Mouse (Mus musculus) A20 (cell line): ENCODE data around the gene Epha2.

Source experiments
- DNase-seq: peaks from one replicate; pipeline ENCODE4 v3.0.0-alpha.2; 2011; ENCODE audit warnings: low read depth, low spot score

Gene Epha2

DNA sequence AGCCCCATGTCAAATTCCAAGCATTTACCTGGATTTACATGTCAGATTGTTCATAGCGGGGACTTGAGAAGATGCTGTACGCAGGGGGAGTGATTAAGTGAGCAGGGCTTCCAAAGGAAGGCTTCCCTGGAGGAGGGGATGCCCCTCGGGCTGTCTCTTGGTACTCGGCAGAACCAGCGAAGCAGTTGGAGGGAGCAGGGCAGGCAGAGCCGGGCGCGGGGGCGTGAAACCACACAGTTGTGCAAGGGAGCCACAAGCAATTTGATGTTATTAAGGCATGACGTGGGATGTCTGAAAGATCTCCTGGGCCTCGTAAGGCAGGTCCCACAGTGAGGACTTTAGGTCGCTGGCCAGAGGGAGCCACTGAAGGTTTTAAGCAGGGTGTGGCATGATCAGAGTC is 28.9 kb downstream of the Epha2 start:
- DNase-seq = no peak

DNA sequence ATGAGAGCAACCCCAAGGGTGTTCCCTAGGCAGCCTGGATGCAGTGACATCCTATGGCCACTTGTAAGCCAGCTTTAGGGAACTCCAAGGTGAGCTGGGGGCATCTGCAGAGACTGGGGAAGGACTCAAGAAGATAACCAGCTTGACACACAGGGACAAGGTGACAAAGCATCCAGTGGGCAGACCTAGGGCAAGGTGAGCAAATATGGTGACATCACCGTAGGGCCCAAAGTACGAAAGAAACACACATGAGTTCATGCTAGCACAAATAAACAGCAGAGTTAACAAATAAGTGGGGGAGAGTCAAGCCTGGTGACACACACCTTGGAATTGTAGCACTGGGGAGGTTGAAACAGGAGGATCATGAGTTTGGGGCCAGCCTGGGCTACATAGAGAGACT is 30.4 kb downstream of the Epha2 start:
- DNase-seq = no peak

DNA sequence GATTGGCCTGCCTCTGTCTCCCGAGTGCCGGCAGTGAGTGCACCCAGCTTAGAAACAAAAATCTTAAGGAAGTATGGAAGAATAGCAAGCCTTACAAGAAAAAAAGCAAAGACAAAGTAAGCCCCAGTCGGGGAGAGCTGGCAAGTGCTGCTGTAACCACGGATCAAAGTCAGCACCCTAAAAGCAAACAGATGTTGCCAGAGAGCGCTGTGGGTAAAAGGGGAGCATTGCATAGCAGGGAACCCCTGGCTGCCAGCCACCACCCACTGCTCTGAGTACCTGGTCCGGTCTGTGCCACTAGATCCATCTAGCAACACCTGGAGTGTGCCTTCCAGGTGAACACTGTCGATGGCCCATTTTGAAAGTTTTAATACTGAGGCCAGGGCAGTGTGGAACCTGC is 31.2 kb downstream of the Epha2 start:
- no peak for DNase-seq

DNA sequence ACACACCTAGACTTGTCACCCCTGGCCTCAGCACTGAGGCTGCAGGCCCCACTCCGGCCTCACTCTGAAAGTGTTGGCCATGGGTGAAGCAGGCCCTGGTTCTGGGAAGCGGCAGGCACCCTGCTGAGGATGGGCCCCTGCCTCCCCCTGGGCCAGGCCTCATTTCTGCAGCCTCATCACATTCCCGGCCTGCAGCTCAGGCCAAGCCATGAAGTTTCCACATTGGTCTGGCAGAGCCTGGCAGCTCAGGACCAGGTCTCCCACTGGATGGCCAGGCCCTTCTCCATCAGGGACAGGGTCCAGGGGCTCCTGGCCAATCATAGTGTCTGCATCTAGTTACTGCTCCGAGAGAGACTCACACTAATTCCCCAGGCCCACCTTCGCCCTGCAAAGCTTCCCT is 33.7 kb downstream of the Epha2 start:
- no peak for DNase-seq

DNA sequence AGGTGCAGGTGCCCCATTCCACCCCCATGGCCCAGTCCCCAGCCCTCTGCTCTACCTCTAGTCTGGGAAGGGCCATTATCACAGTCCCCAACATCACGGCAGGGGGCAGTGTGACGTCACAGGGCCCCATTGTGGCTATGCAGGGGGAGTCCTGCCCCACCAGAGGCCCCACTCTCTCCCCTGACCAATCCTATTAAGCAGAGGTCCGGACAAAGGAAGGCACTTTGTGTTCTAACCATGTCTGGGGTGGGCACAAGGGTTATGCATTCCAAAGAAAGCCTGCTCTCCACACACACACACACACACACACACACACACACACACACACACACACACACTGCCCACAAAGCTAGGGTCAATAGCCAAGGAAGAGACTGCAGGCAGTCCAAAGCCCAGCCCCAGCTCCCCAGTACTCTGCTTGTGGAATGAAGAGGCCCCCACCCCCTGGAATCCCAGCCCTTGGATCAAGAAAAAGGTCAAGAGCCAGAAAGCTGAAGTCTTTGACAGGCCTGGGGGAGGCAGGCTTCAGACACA is 34.3 kb downstream of the Epha2 start:
- DNase-seq = no peak

DNA sequence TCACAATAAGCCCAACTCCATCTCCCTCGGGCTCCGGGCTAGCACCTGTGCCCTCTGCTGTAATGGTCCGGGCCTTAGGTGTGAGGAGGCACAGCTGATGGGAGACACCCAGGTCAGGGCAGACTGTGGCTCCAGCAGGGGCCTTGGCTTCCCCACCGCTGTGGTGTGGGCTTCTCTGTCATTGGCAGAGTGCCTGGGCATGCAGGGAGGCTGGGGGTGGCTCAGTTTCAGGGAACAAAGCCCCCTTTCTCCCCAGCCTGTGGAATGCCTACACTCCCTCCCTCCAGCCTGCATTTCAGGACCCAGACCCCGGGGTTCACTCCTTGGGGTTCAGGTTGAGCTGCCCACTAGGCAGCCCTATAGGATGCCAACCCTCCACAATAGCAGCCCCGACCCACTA is 35.2 kb downstream of the Epha2 start:
- DNase-seq = no peak

DNA sequence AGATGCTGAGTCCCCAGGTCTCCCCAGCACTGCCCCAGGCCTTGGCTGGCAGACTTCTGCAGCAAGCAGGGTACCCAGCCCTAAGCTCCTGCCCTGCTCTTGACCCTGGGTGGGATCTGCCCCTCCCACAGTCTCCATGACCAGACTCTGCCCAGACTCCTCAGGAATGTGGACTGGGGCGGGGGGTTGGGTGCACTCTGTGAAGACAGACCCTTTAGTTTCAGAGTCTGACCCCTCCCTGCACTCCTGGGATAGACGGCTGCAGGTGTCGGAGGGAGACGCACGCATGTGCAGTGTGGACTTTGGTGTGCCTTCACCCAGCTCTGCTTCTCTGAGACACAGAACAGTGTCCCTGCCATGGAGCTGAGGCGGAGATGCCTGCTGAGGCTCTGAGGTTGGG is 36.9 kb downstream of the Epha2 start:
- DNase-seq = no peak

DNA sequence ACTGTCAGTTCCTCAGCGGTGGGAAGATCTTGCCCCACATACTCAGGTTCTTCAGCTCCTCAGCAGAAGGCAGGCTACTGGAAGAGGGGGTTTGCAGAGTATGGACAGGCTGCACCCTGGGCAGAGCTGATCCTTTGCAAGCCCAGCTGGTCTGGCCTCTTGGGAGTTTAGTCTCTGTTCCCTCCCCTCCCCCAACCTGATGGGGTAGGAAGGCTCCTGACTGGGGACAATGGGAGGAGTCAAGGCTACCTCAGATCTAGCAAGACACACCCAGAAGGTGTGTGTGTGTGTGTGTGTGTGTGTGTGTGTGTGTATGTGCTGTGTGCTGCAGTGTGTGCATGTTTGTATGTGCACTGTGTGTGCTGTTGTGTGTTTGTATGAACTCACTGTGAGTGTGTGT is 37.8 kb downstream of the Epha2 start:
- DNase-seq = no peak

DNA sequence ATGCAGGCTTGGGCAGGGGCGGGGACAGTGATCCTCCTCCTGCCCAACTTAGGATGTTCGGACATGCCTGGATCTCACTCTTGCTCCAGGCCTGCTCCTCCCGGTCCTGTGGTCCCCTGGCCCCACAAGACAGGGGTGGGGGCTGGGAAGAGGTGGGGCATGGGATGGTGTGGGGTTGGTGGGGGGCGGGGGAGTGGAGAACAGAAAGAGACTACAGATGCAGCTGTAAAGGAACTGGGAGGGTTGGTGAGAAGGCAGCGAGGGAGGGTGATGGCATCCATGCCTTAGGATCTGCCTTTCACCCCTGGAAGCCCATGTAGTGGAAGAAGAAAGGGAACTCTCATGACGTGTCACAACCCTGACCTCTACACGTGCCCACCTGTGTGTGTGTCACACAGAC is 40.4 kb downstream of the Epha2 start:
- no peak for DNase-seq

DNA sequence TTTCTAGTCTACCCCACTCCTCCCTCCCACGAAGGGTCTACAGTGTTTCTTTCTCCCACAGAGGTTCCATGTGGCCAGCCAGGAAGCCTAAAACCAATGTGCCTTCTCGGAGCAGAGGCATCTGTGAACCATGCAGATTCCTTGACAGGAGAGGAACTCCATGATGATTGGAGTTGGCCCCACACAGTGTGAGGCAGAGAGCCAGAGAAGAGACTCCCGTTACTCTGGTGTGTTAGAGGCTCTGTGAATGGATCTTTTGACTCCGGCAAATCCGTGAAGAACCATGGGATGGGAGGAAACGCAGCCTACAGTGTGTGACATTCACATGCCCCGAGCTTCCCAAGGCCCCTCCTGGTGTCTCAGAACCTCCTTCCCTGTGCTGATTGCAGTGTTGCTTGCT is 42.5 kb downstream of the Epha2 start:
- DNase-seq = no peak

DNA sequence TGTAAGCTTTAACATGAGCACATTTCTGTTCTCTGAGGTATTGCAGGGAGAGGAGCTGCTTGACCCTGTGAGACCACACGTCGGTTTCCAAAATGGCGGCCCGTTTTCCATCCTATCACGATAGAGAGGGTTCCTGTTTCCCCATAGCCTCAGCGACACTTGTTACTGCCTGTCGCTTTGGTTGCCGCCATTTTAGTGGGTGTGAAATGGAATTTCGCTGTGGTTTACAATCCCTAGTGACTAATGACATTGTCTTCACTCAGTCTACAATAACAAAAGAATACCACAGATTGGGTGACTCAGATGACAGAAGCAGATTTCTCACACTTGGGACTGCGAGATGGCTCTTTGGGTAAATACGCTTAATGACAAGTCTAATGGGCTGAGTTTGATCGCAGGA is 44.2 kb downstream of the Epha2 start:
- no peak for DNase-seq

DNA sequence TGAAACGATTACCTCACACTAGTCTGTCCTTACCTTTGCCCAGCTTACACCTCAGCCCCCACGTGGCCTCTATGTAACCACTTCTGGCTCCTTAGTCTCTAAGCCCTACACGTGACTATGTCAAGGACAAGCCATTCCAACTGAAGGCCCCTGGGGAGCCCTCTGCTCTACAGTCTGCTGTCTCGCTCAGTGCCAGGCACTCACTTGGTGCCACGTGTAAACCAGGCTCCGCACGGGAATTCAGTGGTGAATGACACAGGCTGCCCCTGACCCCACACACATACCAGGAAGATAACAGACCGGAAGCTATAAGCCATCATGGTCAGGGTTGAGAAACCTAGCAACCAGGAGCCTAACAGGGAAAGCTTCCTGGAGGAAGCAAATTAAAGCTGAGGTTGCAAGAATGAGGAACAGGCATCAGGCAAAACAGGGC is 46.3 kb downstream of the Epha2 start:
- no peak for DNase-seq

DNA sequence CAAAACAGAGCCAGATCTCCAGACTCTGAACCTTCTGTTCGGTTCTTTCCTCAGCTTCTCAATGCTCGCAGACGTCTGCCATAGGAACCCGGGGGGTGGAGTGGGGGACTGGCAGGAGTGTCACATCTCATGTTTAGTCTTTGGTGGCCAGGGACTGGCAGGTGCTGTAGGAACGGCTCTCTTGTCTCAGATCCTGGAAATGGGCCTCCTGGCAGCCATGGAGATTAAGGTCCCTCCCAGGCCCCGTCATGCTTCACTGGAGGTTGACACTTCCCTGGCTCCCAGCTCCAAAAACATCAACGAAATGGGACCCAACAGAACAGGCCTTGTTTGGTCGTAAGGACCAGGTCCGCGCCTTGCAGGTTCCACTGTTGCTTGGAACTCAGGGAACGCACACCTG is 47.6 kb downstream of the Epha2 start:
- DNase-seq = no peak

DNA sequence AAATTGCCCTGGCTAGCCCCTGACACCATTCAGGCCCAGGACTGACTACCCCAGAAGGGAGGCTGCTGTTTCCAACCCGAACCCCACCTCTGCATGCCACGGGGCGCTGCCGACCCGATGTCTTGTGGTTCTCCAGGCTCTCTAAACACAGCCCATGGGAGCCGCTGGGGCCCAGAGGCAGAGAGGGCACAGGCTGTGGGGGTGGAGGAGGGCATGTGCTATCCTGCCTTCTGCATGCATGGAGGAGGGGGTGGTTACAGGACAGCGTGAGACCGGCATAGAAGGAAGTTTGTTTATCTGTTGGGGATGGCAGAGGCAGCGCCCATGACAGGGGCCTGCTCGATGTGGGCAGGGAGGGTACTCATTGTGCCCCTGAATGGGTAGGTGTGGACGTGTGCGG is 49.0 kb downstream of the Epha2 start:
- no peak for DNase-seq

DNA sequence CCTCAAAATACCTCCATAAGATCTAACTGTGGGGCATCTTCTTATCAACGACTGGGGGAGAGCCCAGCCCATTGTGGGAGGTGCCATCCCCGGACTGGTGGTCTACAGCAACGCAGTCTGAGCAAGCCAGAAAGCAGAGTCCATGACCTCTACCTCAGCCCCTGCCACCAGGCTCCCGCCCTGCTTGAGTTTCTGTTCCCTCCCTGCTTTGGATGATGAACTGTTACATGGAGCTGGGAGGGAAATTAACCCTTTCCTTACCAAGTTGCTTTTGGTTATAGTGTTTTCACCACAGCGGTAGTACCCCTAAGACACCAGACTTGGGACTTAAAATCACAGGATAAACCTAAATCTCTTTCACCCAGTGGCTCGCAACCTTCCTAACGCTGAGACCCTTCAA is 50.9 kb downstream of the Epha2 start:
- no peak for DNase-seq

DNA sequence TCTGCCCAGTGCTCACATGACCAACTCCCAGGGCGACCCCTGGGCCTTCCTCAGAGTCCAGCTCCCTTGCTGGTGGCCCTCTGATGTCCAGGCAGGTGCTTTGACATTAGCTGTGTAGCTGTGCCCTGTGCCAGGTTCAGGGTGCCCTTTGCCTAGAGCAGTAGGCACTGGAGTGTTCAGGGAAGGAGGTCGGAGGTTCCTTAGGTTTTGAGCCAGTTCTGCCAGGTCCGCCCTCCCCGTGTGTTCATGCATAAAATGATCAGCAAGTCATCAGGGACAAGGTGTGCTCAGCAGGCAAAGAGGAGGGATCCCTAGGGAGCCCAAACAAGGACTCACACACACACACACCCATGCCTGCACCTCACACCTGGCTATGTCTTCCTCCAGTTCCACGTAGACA is 51.9 kb downstream of the Epha2 start:
- no peak for DNase-seq

DNA sequence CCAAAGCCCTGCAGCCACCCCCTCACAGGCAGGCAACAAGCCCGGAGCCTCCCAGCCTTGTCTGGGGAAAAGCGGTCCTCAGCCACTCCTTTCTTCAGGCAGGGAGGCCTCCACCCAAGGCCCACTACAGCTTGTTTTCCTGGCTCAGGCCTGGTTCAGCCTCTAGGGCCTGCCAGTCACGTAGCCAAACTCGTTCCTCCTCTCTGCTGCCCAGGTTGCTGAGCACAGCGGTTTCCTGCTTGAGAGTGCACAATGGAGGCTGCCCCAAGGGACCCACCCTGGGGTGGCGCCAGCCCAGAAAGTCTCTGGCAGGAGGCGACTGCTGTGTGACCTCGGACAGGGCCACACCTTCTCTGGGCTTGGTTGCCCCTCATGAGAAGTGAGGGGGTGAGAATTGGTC is 52.8 kb downstream of the Epha2 start:
- DNase-seq = no peak

DNA sequence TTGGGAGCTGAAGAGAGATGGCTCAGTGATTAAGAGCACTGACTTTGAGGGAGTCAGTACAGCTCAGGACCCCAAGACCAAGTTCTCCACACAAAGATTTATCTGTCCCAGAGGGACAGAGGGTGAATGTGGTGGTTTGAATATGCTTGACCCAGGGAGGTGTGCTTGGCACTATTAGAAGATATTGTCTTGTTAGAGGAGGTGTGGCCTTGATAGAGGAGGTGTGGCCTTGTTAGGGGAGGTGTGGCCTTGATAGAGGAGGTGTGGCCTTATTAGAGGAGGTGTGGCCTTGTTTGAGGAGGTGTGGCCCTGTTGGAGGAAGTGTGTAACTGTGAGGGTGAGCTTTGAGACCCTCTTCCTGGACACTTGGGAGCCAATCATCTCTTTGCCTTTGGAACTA is 56.8 kb downstream of the Epha2 start:
- DNase-seq = peak; percentile 34

DNA sequence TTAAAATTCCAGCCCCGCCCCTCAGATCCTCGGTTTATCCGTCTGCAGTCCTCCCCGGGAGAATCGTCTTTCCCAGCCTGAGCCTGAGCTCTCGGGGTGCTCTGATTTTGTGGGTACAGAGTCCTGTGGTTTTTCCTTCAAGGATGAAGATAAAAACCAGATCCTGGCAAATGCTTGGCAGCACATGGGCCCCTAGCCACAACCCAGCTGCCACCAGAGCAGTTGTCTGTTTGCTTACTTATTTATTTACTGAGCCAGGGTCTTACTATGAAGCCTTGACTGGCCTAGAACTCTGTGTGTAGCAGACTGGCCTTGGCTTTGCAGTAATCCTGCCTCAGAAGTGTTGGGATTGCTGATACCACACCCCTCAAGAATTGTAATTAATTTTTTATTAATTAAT is 58.2 kb downstream of the Epha2 start:
- DNase-seq = no peak

DNA sequence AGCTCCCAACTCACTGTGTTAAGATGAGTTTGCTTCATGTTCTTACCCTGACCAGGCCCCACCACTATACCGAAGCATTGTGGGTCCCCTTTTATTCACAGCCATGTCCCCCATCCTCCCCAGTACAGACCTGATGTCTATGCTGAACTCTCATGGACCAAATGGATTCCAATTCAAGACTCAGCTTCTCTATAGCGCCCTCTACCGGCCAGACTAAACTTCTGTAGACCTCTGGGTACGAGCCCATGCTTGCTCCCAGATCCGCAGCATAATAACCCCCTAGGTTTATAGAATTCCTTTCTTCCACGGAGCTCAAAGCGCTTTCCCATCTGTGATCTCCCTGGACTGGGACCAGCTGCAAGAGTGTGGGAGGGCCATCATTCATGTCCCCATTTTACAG is 59.8 kb downstream of the Epha2 start:
- DNase-seq = peak; percentile 59

DNA sequence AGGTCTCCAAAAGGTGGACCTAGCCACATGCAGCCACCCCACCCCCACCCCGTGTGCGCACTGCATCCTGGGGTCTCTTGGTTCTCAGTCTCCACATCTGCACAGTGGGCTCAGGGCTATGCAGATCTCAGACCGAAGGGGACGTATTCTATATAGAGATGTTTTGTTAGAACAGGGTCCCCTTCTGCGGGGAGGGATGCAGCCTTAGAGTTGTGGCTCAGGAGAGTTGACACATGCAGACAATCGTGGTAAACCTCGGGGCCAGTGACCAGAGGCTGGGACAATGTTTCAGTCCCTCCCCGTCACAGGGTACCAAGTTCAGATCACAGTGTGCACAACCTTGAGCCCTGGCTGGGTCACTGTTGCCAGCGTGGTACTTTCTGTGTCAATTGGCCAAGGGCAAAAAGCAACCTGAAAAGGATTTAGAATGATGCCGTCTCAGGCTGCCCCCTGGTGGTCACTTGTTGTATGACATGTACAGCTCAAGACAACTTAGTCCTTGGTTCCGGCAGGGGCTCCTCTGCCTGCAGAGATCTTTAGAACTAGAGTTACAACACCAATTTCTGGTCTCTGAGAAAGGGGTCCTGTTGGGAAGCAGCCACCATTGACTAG is 62.0 kb downstream of the Epha2 start:
- DNase-seq = peak; percentile 76

DNA sequence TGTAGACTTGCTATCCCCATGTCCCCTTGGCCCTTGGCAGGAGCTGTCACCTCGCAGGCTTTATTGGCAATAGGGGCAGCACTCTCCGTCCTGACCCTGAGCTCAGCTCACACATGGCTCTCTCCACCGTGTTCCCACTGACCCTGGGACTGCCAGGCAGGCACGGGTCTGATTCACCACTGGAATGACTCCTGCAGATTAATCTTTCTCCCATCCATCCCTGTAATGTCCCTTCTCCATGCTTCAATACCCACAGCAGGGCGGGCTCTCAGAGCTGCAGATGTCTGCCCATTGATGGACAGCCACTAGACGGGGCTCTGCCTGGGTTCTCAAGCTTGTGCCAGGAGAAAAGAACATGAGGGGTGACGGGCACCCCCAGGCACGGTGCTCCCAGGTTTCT is 64.1 kb downstream of the Epha2 start:
- no peak for DNase-seq

DNA sequence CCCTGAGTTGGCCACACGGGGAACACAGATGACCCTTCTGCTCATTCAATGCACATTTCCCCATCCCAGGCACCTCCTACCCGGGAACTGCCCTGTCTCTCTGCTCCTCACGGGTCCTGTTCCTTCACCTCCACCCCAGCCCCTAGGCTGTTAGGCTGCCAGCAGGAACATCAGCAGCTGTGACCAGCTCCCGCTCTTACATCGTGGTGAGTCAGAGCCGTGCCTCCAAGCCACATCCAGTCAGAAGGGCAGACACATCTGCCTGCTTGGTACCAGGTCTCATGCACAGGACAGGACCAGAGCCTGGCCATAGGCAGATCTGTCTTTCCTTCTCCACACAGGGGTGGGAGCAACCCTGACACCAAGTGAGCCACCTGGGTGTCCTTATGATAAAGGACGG is 64.8 kb downstream of the Epha2 start:
- no peak for DNase-seq
